Mouse (Mus musculus) lung, adult 2 months (tissue): Measurements from ENCODE around the gene Nme9.

Experiments
- CTCF ChIP-seq: fragments of 200-500 bp; IDR thresholded peaks from 2 replicates; pipeline ENCODE4 v1.5.1; 2011; ENCODE audit warnings: mild to moderate bottlenecking, low read length, control low read depth; ENCODE audit not compliant: insufficient read depth
- POLR2A ChIP-seq: fragments of 200-500 bp; IDR thresholded peaks from 2 replicates; pipeline ENCODE4 v1.6.1; 2011; ENCODE audit warnings: low read depth, mild to moderate bottlenecking, control low read depth, low read length, borderline replicate concordance; ENCODE audit errors: extremely low read depth

GRCm38 (mm10) chr9:99435619-99436181, 15.6 kb upstream of the Nme9 start:
- no peak for TF ChIP-seq CTCF
- TF ChIP-seq POLR2A: no peak
